Mouse (Mus musculus) 3T3-L1 (cell line): ENCODE measurements around the gene Spata48.
A peak's percentile ranks its signal among the peaks of the same experiment; 100 is the strongest.

ENCODE experiments used
- DNase-seq: peaks from one replicate; pipeline ENCODE4 v3.0.0-alpha.2; 2015; ENCODE audit warnings: low read depth, low spot score

Gene Spata48

GRCm38 (mm10) chr11:11461635-11462560, at the start of gene Spata48, which contains the start of gene Zpbp:
Gene Spata48 (plus strand): TSS chr11:11462094.
Gene Zpbp (minus strand): TSS chr11:11462408.
- DNase-seq: peak; percentile 96

- DNase-seq: no peak
Observed at GRCm38 (mm10) chr11:11414188-11414587, 47.7 kb upstream of the Spata48 start.

GRCm38 (mm10) chr11:11417356-11417755, 44.5 kb upstream of the Spata48 start:
- DNase-seq: no peak

- peak; percentile 69 for DNase-seq
Observed at GRCm38 (mm10) chr11:11455037-11455436, 6.9 kb upstream of the Spata48 start.

- DNase-seq: no peak
Observed at GRCm38 (mm10) chr11:11462561-11462890, 632 bp downstream of the Spata48 start.

- DNase-seq: no peak
Observed at GRCm38 (mm10) chr11:11468924-11469323, 7.0 kb downstream of the Spata48 start.

- DNase-seq: no peak
Observed at GRCm38 (mm10) chr11:11484378-11484777, 22.5 kb downstream of the Spata48 start.

GRCm38 (mm10) chr11:11492044-11492443, 30.1 kb downstream of the Spata48 start:
- no peak for DNase-seq

- no peak for DNase-seq
Observed at GRCm38 (mm10) chr11:11495697-11496096, 33.8 kb downstream of the Spata48 start.

- peak; percentile 53 for DNase-seq
Observed at GRCm38 (mm10) chr11:11499944-11500343, 38.0 kb downstream of the Spata48 start.

GRCm38 (mm10) chr11:11506187-11506586, 44.3 kb downstream of the Spata48 start:
- DNase-seq: no peak

GRCm38 (mm10) chr11:11509413-11509812, 47.5 kb downstream of the Spata48 start:
- no peak for DNase-seq

- no peak for DNase-seq
Observed at GRCm38 (mm10) chr11:11512056-11512455, 50.2 kb downstream of the Spata48 start.

- no peak for DNase-seq
Observed at GRCm38 (mm10) chr11:11513008-11513799, 51.3 kb downstream of the Spata48 start.

- DNase-seq: no peak
Observed at GRCm38 (mm10) chr11:11514920-11515319, 53.0 kb downstream of the Spata48 start.

GRCm38 (mm10) chr11:11517781-11518435, 56.0 kb downstream of the Spata48 start:
- DNase-seq: no peak

- no peak for DNase-seq
Observed at GRCm38 (mm10) chr11:11519255-11520243, 57.7 kb downstream of the Spata48 start.

GRCm38 (mm10) chr11:11521908-11522441, 60.1 kb downstream of the Spata48 start:
- DNase-seq: no peak

GRCm38 (mm10) chr11:11528760-11529159, 66.9 kb downstream of the Spata48 start:
- no peak for DNase-seq

GRCm38 (mm10) chr11:11529165-11529564, 67.3 kb downstream of the Spata48 start:
- no peak for DNase-seq
